21 mouse cellular contexts compared by ENCODE assay signal in the genomic region with DNA sequence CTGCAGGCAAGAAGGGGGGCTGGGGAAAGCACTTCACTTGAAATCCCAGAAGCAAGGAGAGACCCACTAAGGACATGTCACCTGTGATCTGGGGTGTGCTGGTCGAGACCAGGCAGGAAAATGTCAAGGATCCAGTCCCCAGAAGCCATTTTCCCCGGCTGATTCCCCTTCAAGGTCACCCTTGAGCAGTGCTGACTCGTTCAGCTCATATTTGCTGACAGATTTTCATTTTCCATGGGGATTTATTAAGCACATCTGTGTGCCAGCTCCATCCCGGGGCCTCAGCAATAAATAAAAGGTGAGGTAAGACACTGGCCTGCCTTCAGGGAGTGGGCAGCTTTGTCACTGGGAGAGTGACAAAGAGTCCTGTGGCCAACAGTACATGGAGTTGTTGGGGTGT.
A peak's percentile ranks its signal among the peaks of the same experiment; 100 is the strongest.
DNase-seq lines count a peak whose midpoint lies in the region; ATAC-seq lines count a peak whose summit lies in the region.
"Had no signal": no experiment of that assay in that cellular context is flagged by ENCODE, and none has a peak within 500 bp of the region (broad histone marks: within the 10 kb centered on the region; RNA-seq: fewer than 3 reads in every experiment).

No protein-coding gene starts in this region.

- H3K27ac ChIP-seq in heart, embryonic 10.5 days, result peak overlapping the region; percentile 70; the same call in 1 of the 2 replicates
- peak overlapping the region; percentile 25; the same call in 1 of the 2 replicates for H3K27ac ChIP-seq in hindbrain, embryonic 13.5 days
- H3K27ac ChIP-seq in hindbrain, embryonic 12.5 days, result no peak overlapping the region
- H3K27ac ChIP-seq: forebrain, embryonic 10.5 days; layer of hippocampus, adult 2 months; limb, embryonic 12.5 days; macrophage; midbrain, embryonic 15.5 days had no signal

- H3K4me2 ChIP-seq in hindbrain, embryonic 13.5 days, result no peak overlapping the region
- no peak overlapping the region for H3K4me2 ChIP-seq in hindbrain, embryonic 12.5 days (replicated peaks)
- H3K4me2 ChIP-seq: limb, embryonic 12.5 days; liver, embryonic 11.5 days; midbrain, embryonic 15.5 days had no signal

- no peak overlapping the region for H3K9ac ChIP-seq in hindbrain, embryonic 13.5 days
- H3K9ac ChIP-seq in hindbrain, embryonic 12.5 days, result no peak overlapping the region
- H3K9ac ChIP-seq: limb, embryonic 12.5 days; liver, postnatal 0 days; midbrain, embryonic 15.5 days had no signal

- no peaks in the 10 kb centered on the region for H3K36me3 ChIP-seq in heart, embryonic 10.5 days
- H3K36me3 ChIP-seq in hindbrain, embryonic 13.5 days, result no peaks in the 10 kb centered on the region
- no peaks in the 10 kb centered on the region for H3K36me3 ChIP-seq in hindbrain, embryonic 12.5 days
- H3K36me3 ChIP-seq: forebrain, embryonic 10.5 days; G1E; limb, embryonic 12.5 days; midbrain, embryonic 15.5 days had no signal

- DNase-seq in heart, embryonic 10.5 days (ENCODE audit: low spot score), result no peak
- DNase-seq in heart, adult 8-10 months (ENCODE audit: low spot score), result no peak
- DNase-seq in adrenal gland, adult 8-10 months, result peak; percentile 45
- no peak for DNase-seq in gastrocnemius, adult 18-20 months (ENCODE audit: low spot score)
- no peak for DNase-seq in frontal cortex, postnatal 25 days (ENCODE audit: low spot score in 2 of 2)
- DNase-seq: cerebellum, adult 2 months; heart, postnatal 10 days; layer of hippocampus, postnatal 36 days; liver, postnatal 0 days had no signal

- peaks cover 13% of the 10 kb centered on the region for H3K4me1 ChIP-seq in heart, embryonic 10.5 days
- peaks cover 7% of the 10 kb centered on the region for H3K4me1 ChIP-seq in hindbrain, embryonic 13.5 days (replicated peaks)
- H3K4me1 ChIP-seq in hindbrain, embryonic 12.5 days, result peaks cover 8% of the 10 kb centered on the region; the same call in 1 of the 2 replicates

- H3K4me3 ChIP-seq in heart, embryonic 10.5 days, result no peak overlapping the region
- H3K4me3 ChIP-seq in hindbrain, embryonic 13.5 days, result no peak overlapping the region
- no peak overlapping the region for H3K4me3 ChIP-seq in hindbrain, embryonic 12.5 days
- H3K4me3 ChIP-seq: forebrain, embryonic 10.5 days; layer of hippocampus, adult 2 months; limb, embryonic 12.5 days; midbrain, embryonic 15.5 days had no signal

- 65% methylated on average over 4 of the region's 4 CpGs for WGBS in heart, embryonic 10.5 days
- WGBS in hindbrain, embryonic 13.5 days, result 62% methylated on average over 4 of the region's 4 CpGs
- 51% methylated on average over 4 of the region's 4 CpGs for WGBS in hindbrain, embryonic 12.5 days

- no peak for ATAC-seq in hindbrain, embryonic 13.5 days (ENCODE audit: low FRiP score)
- no peak for ATAC-seq in hindbrain, embryonic 12.5 days (ENCODE audit: low FRiP score)
- ATAC-seq: forebrain, embryonic 16.5 days; intestine, postnatal 0 days; liver, postnatal 0 days; lung, postnatal 0 days; midbrain, embryonic 15.5 days had no signal

- no peaks in the 10 kb centered on the region for H3K9me3 ChIP-seq in heart, embryonic 10.5 days
- no peaks in the 10 kb centered on the region for H3K9me3 ChIP-seq in hindbrain, embryonic 13.5 days
- no peaks in the 10 kb centered on the region for H3K9me3 ChIP-seq in hindbrain, embryonic 12.5 days (replicated peaks)
- H3K9me3 ChIP-seq: forebrain, embryonic 10.5 days; G1E; limb, embryonic 12.5 days; midbrain, embryonic 15.5 days had no signal

- H3K27me3 ChIP-seq in heart, embryonic 10.5 days (ENCODE audit: insufficient read depth, poor library complexity, severe bottlenecking), result no peaks in the 10 kb centered on the region
- no peaks in the 10 kb centered on the region for H3K27me3 ChIP-seq in hindbrain, embryonic 13.5 days
- no peaks in the 10 kb centered on the region for H3K27me3 ChIP-seq in hindbrain, embryonic 12.5 days
- H3K27me3 ChIP-seq: limb, embryonic 12.5 days; midbrain, embryonic 15.5 days had no signal
